Mouse (Mus musculus): ENCODE results near the gene Vkorc1l1.

DNA sequence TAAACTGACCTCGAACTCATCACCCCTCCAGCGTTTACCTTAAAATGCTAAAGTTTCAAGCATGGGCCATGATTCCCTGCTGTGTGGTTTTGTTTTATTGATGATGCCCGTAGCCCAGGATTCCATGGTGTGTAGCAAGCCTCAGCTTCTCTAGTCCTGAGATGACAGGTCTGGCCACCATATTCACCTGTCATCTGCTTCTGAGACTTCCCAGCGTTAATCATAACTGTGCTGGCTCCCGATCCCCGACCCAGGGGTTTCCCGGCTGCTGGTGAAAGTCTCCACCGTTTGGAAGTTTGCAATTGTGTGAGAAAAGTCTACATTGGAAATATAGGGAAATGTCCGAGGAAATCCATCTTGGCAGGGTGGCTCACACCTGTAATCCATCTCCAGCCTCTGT is 32.6 kb upstream of the Vkorc1l1 start:
- TF ChIP-seq POLR2A (IDR thresholded peaks at IDR 0.05; ENCODE audit: insufficient read length, low read depth), result no peak
- TF ChIP-seq MYOG (IDR thresholded peaks at IDR 0.05; ENCODE audit: control insufficient read depth in 1 of 3, insufficient read depth in 1 of 3, insufficient read length in 2 of 3, low read depth in 2 of 3), result no peak
- no peak for TF ChIP-seq E2F4 (IDR thresholded peaks at IDR 0.05; ENCODE audit: insufficient read depth)
- no peak for TF ChIP-seq USF1 (IDR thresholded peaks at IDR 0.05; ENCODE audit: low read depth)
- no peak for TF ChIP-seq POLR2AphosphoS2 (IDR thresholded peaks at IDR 0.05; ENCODE audit: insufficient read length, low read depth)
- TF ChIP-seq MYOD1 (IDR thresholded peaks at IDR 0.05; ENCODE audit: control insufficient read depth in 1 of 3, insufficient read length in 2 of 3, low read depth in 2 of 3), result no peak
